ENCODE assay signal across 16 mouse cellular contexts in the genomic region with DNA sequence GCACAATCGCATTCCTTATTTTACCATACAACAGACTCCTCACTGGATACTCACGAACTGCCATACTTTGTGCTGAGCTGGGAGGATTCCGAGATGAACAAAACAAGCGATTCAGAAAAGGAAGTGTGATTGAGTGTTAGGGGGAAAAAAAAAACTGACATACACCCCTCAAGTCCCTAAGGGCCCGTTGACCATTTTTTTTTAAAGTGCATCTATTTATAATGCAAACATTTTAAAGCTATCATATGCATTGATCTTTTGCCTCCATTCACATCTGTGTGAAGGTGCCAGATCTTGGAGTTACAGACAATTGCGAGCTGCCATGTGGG. TPM values are rescaled to one million over a fixed set of nuclear protein-coding genes. Genes with fewer than 3 reads are reported as not detected.
DNase-seq lines count a peak whose midpoint lies in the region; ATAC-seq and TF ChIP-seq lines count a peak whose summit lies in the region.
"Had no signal": no experiment of that assay in that cellular context is flagged by ENCODE, and none has a peak within 500 bp of the region (broad histone marks: within the 10 kb centered on the region; RNA-seq: fewer than 3 reads in every experiment).

No protein-coding gene starts in this region.

- peaks cover 46% of the 10 kb centered on the region for H3K4me1 ChIP-seq in erythroblast, embryonic 14.5 days (ENCODE audit: control insufficient read depth)
- peaks cover 6% of the 10 kb centered on the region; the same call in 1 of the 2 replicates for H3K4me1 ChIP-seq in hindbrain, embryonic 10.5 days (replicated peaks)
- no peaks in the 10 kb centered on the region for H3K4me1 ChIP-seq in hindbrain, postnatal 0 days (ENCODE audit: insufficient read depth, low read length)
- H3K4me1 ChIP-seq in spleen, adult 2 months (ENCODE audit: control insufficient read depth, insufficient read depth, insufficient read length): peaks cover 7% of the 10 kb centered on the region; the same call in 1 of the 2 replicates
- H3K4me1 ChIP-seq: embryonic facial prominence, embryonic 12.5 days; limb, embryonic 10.5 days had no signal

- no peak for ATAC-seq in erythroblast, adult 5-6 weeks (replicated peaks; ENCODE audit: low FRiP score, poor library complexity, severe bottlenecking)
- ATAC-seq in hindbrain, postnatal 0 days: no peak
- ATAC-seq: forebrain, embryonic 16.5 days; hindbrain, embryonic 16.5 days had no signal

- peaks cover 31% of the 10 kb centered on the region for H3K36me3 ChIP-seq in erythroblast, embryonic 14.5 days (ENCODE audit: control insufficient read depth)
- H3K36me3 ChIP-seq in hindbrain, embryonic 10.5 days: no peaks in the 10 kb centered on the region
- H3K36me3 ChIP-seq in hindbrain, postnatal 0 days (ENCODE audit: insufficient read depth, low read length): no peaks in the 10 kb centered on the region
- H3K36me3 ChIP-seq in spleen, adult 2 months (ENCODE audit: control insufficient read depth, insufficient read depth, low read length): no peaks in the 10 kb centered on the region
- H3K36me3 ChIP-seq: embryonic facial prominence, embryonic 12.5 days; limb, embryonic 10.5 days had no signal

- no peak overlapping the region for H3K9ac ChIP-seq in hindbrain, postnatal 0 days (replicated peaks; ENCODE audit: low read length)
- H3K9ac ChIP-seq: embryonic facial prominence, embryonic 12.5 days had no signal

- no peak for TF ChIP-seq POLR2A in spleen, adult 2 months (IDR thresholded peaks at IDR 0.05; ENCODE audit: low read depth, low read length)

- H3K9me3 ChIP-seq in erythroblast, embryonic 14.5 days (ENCODE audit: control insufficient read depth, low read length): no peaks in the 10 kb centered on the region
- no peaks in the 10 kb centered on the region for H3K9me3 ChIP-seq in hindbrain, embryonic 10.5 days
- H3K9me3 ChIP-seq in hindbrain, postnatal 0 days (ENCODE audit: low read length): no peaks in the 10 kb centered on the region
- H3K9me3 ChIP-seq: embryonic facial prominence, embryonic 12.5 days; limb, embryonic 10.5 days had no signal

- no peak for TF ChIP-seq CTCF in hindbrain, postnatal 0 days (IDR thresholded peaks at IDR 0.05; ENCODE audit: low read depth)
- TF ChIP-seq CTCF in spleen, adult 2 months (IDR thresholded peaks at IDR 0.05; ENCODE audit: extremely low read depth, insufficient read depth, insufficient read length, insufficient replicate concordance): no peak

- DNase-seq in hindbrain, embryonic 10.5 days (ENCODE audit: low spot score): no peak
- DNase-seq in hindbrain, postnatal 0 days (ENCODE audit: low spot score): no peak
- DNase-seq in spleen, adult 2 months (ENCODE audit: low read depth in 1 of 2, low spot score in 2 of 2): no peak
- DNase-seq in spleen, adult 12 weeks (ENCODE audit: low spot score): no peak
- no peak for DNase-seq in gastrocnemius, postnatal 14 days
- DNase-seq in layer of hippocampus, adult 9-11 months: no peak
- DNase-seq: adrenal gland, postnatal 14 days; cerebellum, postnatal 25 days; gastrocnemius, postnatal 36 days; lung, postnatal 14 days had no signal

- 82% methylated on average over 6 of the region's 6 CpGs for WGBS in hindbrain, embryonic 10.5 days
- WGBS in hindbrain, postnatal 0 days: 78% methylated on average over 6 of the region's 6 CpGs
- WGBS in spleen, adult 2 months: 21% methylated on average over 6 of the region's 6 CpGs

- H3K4me3 ChIP-seq in erythroblast, embryonic 14.5 days (replicated peaks): peak overlapping the region; percentile 86
- no peak overlapping the region for H3K4me3 ChIP-seq in hindbrain, embryonic 10.5 days
- no peak overlapping the region for H3K4me3 ChIP-seq in hindbrain, postnatal 0 days (ENCODE audit: low read length)
- peak overlapping the region; percentile 42 for H3K4me3 ChIP-seq in spleen, adult 2 months (ENCODE audit: extremely low read depth, insufficient read depth, insufficient read length)
- H3K4me3 ChIP-seq: embryonic facial prominence, embryonic 12.5 days; limb, embryonic 10.5 days had no signal

- H3K4me2 ChIP-seq in hindbrain, postnatal 0 days (ENCODE audit: low read depth, low read length): no peak overlapping the region

- intact Hi-C loops in gastrocnemius, postnatal 14 days (cut with DNase I; ENCODE audit: low total_unique reads): no loop called here

- 0 out of 2 replicates have a peak overlapping the region, but pooled peaks have one; percentile 13 for H3K27ac ChIP-seq in hindbrain, embryonic 10.5 days
- no peak overlapping the region for H3K27ac ChIP-seq in hindbrain, postnatal 0 days
- peak overlapping the region; percentile 31 for H3K27ac ChIP-seq in spleen, adult 2 months (ENCODE audit: insufficient read depth, low read length)
- H3K27ac ChIP-seq: embryonic facial prominence, embryonic 12.5 days; limb, embryonic 10.5 days had no signal

- no peaks in the 10 kb centered on the region for H3K27me3 ChIP-seq in erythroblast, embryonic 14.5 days (ENCODE audit: control insufficient read depth)
- no peaks in the 10 kb centered on the region for H3K27me3 ChIP-seq in hindbrain, embryonic 10.5 days (ENCODE audit: insufficient read depth, poor library complexity, severe bottlenecking)
- H3K27me3 ChIP-seq in hindbrain, postnatal 0 days (ENCODE audit: insufficient read depth, low read length): no peaks in the 10 kb centered on the region
- H3K27me3 ChIP-seq in spleen, adult 2 months (ENCODE audit: control insufficient read depth, insufficient read depth, low read length): no peaks in the 10 kb centered on the region
- H3K27me3 ChIP-seq: embryonic facial prominence, embryonic 12.5 days had no signal

RNA-seq across cellular contexts. Expression of a gene that starts 16.7 kb away (rescaled TPM):
- 0.17 and 0.41 TPM in 2 replicates for polyA plus RNA-seq in erythroblast, embryonic 14.5 days (2012)
- 21.7 and 27.5 TPM in 2 replicates for total RNA-seq in erythroblast, adult 5-6 weeks (2015; ENCODE audit: low replicate concordance)
- 26.2 and 35.1 TPM in 2 replicates for total RNA-seq in erythroblast, adult 5-6 weeks (2017; ENCODE audit: low replicate concordance)
- polyA plus RNA-seq in hindbrain, embryonic 10.5 days (2016; fragmentation: Nextera tagmentation; extraction: Ambion mirVana): 20.6 and 22.6 TPM in 2 replicates
- total RNA-seq in hindbrain, postnatal 0 days (2014; rRNA removed): 63.3 and 82.1 TPM in 2 replicates
- 32.4 and 32.6 TPM in 2 replicates for polyA plus RNA-seq in hindbrain, postnatal 0 days (2015; fragmentation: Nextera tagmentation; extraction: Ambion mirVana)
- polyA plus RNA-seq in spleen, adult 2 months (2012; rRNA removed): 18.5 and 27.3 TPM in 2 replicates
- total RNA-seq in gastrocnemius, postnatal 14 days (2021): 10 to 100 TPM in 1 of 2 experiments, 1 to 10 TPM in 1; 9.8 to 11.9 TPM

Comparison
In these comparisons a context has a peak if more than half of its experiments do, and no peak if none do; other contexts are left out.
1. H3K4me3 ChIP-seq: peak in erythroblast, embryonic 14.5 days (single experiment) and spleen, adult 2 months (single experiment); none in hindbrain, embryonic 10.5 days (single experiment) and hindbrain, postnatal 0 days (single experiment).
2. RNA of a gene that starts 16.7 kb away (polyA plus RNA-seq): 32.4 to 32.6 TPM in hindbrain, postnatal 0 days, 18.5 to 27.3 TPM in spleen, adult 2 months and 20.6 to 22.6 TPM in hindbrain, embryonic 10.5 days; 0.17 to 0.41 TPM in erythroblast, embryonic 14.5 days; every median in the first group is over 10 times any median in the second.